Mouse (Mus musculus) gonadal fat pad, adult 2 months (tissue): ENCODE data around the gene Ccpg1os. TPM values are rescaled to one million over a fixed set of nuclear protein-coding genes. Genes with fewer than 3 reads are reported as not detected.

Experiments
- DNase-seq: peaks from one replicate; pipeline ENCODE4 v3.0.0-alpha.2; 2012; ENCODE audit warnings: low read depth
- polyA plus RNA-seq: library from polyadenylated mRNA; depleted of rRNA; stranded (reverse); fragments of >200 nt; gene quantifications from 2 replicates; pipeline ENCODE4 v1.2.3, GENCODE M21; 2012

Gene Ccpg1os
- polyA plus RNA-seq, 1 experiment: 25.7 TPM

DNA sequence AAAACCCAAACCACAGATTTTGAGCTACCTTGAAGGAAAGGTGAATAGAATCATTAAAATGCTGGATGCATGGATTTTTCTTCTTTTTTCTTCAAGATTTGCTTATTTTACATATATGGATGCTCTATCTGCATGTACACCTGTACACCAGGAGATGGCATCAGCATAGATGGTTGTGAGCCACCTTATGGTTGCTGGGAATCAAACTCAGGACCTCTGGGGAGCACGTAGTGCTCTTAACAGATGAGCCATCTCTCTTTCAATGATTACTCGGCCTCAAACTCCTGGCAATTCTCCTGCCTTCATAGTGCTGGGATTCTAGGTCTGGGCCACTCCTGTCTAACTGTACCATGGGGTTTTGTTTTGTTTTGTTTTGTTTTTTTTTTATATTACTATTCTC lies 2.1 kb downstream of the Ccpg1os start:
- DNase-seq: no peak

DNA sequence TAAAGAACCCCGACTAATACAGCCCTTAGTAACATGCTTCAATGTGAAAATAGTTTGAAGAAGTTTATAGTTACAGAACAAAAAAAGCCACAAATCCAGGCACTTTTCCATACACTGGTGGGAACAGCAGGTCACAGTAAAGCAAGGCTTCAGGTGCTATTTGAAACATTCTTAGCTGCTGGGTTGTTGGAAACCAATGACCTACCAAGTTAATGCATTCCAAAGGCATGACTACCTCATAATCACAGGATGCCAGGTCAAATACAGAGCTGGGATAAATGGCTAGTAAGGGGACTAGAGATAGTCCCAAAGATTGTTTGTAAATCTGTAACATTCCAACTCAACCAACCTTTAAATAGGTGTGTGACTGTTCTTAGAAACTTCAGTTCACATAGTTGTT lies 9.9 kb downstream of the Ccpg1os start:
- no peak for DNase-seq

DNA sequence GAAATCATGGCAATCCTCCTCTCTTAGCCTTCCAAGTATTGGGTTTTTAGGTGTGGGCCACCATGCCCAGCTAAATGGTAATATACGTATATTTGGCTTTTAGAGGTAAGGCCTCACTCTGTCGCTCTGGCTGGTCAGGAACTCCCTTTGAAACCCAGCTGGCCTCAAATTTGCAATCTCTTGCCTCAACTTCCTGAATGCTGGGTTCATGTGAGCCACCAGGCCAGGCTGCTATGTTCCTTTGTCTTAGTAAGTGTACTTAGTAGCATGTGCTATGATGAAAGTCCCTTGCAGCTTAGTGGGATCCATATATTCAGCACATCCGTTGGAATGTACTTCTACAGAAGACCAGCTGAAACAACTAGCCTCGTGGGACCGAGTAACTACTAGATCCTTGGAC lies 10.4 kb downstream of the Ccpg1os start:
- no peak for DNase-seq

DNA sequence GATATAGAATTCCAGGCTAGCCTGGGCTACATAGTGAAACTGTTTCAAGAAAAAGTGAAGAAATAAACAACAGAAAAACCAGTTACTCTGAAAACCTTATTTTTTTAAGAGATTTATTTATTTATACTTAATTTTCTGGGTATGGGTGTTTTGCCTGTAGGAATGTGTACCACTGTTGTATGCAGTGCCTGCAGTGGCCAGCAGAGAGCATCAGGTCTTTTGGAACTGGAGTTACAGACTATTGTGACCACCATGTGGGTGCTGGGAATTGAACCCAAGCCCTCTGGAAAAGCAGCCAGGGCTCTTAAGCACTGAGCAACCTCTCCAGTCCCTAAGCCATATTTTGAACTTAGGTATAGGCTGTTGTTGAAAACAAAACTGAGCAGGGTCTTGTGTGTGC lies 12.2 kb downstream of the Ccpg1os start:
- no peak for DNase-seq

DNA sequence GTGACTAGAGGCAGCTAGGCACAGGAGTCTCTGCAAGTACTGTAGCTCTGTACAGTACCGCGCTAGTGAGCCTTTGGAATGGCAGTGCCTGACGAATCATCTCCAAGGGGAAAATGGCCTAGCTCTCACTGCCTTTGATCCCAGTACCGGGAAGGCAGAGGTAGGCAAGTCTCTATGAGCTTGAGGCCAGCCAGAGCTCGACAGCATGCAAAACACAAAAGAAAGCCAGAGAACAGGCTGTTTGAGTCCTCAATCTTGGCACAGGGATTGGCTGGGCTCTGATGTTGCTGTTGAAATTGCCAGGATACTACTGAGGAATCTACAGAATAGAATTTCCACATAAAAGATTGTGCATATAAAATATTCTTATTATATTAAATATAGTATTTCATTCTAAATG lies 12.7 kb downstream of the Ccpg1os start:
- no peak for DNase-seq

DNA sequence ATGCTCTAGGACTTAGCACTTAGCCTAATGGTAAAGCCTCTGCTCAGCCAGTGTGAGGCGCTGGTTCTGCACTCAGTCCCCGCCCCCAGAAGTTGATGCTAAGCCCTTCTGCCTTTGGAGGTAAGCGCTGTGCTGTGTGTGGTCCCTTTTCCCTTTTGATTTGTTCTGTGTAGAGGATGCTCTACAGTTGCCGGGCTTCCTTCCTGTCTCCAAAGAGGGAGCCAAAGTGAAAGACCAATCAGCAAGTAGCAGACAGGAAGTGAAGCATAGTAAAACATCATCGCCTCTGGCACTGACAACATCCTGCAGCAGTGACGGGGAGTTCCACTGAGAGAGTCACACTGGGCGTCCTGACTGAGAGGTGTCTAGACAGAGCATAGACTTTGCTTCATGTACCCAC lies 15.3 kb downstream of the Ccpg1os start:
- no peak for DNase-seq

DNA sequence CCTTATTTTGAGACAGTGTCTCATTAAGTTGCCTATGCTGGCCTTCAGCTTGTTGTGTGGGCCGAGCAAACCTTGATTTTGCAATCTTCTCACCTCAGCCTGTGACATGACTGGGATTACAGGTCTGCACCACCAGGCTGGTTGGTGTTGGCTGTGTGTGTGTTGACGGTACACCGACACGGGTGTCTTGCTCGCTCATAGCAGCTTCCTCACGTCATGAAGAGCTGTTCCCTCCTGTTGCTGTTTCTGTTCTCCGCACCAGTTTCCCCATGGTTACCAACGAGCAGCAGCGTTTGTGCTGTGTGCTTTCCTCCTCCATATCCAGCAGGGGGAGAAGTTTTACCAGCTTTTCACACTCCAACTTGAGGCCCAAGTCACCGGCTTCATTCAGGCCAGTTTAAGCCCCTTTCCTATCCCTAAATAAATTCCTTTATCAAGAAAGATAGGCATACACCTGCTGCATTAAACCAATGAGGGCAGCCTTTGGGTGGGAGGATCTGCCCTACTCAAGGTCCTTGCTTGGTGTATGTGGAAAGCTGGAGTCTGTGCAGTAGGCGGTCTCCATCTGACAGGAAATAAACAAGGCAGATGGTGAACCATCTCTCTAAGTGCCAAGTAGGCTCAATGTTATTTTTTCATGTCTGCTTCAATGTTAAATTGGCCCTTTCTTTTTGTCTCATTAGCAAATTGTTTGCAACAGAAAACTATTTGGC lies 16.7 kb downstream of the Ccpg1os start:
- DNase-seq: peak; percentile 50

DNA sequence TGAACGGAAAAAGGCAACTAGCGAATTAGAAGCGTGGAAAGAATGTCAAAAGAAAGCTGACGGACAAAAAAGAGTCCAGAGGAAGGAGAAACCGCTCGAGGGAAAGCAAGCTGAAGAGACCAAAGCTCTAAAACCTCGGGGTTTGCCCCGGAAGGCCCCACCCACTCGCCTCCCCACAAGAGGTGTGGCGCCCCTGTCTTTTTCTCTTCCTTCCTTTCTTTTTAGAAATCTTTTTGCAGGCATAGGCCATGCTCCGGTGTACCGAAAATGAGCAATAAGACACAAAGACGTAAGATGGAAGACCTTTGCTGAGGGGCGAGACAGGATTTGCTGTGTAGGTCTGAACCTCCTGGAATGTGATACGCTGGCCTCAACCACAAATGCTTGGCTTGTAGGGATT lies 23.2 kb downstream of the Ccpg1os start:
- no peak for DNase-seq

DNA sequence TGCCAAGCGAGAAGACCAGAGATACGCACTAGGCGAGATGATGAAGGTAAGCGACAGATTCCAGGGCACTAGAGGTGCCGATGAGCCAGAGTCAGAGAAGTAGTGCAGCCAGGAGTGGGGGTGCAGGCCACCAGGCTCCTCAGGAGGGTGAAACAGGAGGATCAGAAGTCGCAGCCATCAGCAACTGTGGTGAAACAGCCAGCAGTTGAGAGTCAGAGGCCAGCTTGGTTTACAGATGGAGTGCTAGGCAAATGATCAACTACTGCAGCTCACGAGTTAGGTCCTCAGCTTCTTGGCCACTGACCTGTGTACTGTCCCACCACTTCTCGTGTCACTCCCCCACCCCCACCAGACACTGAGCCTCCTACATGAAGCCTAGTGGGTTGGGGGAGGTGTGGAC lies 23.8 kb downstream of the Ccpg1os start:
- DNase-seq: no peak

DNA sequence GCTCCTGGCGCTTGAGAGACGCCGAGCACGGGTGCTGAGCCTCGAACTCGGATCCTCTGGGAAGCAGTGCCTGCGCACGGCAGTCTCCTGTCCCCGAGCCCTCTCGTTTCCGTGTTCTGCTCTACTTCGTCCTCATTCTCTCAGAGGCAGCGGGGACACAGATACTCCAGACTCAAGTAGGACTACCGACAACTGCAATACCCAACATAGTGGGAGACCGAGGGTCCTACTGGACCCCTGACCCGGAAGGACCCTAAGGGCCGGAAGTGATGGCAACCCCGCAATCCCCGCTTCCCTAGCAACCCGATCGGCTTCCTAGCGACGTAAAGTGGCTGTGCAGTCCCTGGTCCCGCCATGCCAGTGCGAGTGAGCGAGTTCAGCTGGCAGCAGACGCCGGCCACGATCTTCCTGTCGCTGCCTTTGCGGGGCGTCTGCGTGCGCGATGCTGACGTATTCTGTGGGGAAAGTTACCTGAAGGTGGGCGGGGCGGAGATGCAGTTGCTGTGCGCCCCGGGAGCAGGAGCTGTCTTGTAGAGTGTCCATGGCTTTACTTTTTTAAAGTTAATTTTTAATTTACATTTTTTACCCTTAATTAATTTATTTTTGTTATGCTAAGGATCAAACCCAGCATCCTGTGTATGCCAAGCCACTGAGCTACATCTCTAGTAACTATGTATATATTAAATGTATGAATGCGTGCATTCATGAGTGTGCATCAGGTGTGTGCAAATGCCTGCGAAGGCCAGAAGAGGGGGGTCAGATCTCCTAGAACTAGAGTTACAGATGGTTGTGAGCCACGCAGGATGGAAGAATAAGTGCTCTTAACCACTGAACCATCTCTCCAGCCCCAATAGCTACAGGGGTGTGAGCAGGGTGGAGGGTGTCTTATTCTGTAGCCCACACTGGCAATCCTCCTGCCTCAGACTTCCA lies 26.4 kb downstream of the Ccpg1os start, which contains the start of the genes Dyx1c1 and Gm44503:
Gene Dyx1c1 (plus strand): TSS at position 265 of the 930 bp plus-strand sequence.
Gene Gm44503 (plus strand): TSS at position 332 of the 930 bp plus-strand sequence.
- no peak for DNase-seq

DNA sequence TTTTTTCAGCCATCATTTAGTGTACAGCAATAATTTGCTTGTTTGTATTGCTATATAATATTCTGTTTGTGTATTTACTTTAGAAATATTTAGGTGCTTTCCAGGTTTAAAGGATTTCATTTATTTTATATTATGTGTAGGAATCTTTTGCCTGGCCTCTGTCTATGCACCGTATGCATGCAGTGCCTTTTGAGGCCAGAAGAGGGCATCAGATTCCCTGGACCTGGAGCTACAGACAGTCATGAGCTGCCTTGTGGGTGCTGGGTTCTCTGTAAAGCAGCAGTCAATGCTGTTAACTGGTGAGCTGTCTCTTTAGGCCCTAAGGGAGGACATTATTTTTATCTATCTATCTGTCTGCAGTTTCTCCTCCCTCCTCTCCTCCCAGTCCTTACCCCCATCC lies 29.6 kb downstream of the Ccpg1os start:
- no peak for DNase-seq

DNA sequence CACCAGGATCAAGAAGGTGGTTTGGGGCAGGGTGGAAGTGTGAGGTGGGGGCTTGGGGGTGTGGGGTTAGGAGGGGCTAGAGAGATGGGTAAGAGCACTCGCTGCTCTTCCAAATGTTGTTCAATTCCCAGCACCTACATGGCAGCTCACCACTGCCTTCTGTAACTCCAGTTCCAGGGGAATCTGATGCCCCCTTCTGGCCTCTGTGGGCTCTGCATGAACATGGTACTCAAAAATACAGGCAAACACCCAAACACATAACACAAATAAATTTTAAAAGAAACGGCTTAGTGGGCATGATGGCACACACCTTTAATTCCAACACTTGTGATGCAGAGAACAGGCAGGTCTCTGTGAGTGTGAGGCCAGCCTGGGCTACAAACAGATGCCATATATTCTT lies 30.4 kb downstream of the Ccpg1os start:
- no peak for DNase-seq

DNA sequence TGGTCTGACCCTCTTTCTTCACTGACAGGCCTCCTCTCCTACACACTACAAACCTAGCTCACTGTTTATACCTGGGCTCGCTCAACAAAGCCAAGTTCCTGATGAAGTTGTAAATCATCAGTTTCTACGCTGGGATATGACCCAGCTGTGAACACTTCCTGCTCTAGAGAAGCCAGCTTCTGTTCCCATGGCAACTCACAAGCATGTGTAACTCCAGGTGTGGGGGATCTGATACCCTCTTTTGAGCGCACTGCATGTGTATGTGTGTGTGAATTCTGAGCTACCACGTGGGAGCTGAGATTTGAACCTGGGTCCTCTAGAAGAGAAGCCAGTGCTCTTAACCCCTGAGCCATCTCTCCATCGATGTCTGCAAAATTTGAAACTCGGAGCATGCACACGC lies 35.6 kb downstream of the Ccpg1os start:
- DNase-seq: no peak

DNA sequence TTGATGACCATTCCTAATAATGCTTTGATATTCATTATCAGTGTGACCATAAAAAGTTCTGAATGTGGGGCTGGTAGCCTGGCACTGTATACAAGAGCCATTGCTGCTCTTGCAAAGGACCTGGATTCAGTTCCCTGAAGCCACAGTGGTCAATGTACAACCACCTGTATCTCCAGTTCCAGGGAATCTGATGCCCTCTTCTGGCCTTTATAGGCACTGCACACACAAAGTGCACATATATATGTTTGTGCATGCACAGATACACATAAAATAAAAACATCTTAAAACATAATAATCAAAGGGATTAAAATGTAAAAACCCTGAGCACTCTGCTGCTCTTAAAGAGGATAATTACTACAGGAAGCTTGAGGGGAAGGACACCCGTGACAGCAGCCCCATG lies 38.2 kb downstream of the Ccpg1os start:
- DNase-seq: no peak

DNA sequence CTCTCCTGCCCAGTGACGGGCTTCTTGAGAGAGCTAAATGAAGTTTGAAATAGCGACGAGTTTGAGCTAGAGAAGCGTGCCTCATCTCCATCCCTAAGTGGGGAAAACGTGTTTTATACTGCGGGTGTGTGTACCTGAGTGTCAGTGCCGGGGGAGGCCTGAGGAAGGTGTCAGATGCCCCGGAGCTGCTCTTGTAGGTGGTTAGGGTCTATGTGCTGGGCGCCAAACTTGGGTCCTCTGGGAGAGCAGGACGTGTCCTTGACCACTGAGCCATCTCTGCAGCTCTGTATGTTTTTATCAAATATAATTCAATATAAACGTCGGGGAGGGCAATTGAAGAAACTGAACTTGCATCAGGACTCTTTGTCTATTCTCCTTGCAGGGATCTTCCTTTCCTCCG lies 40.9 kb downstream of the Ccpg1os start:
- no peak for DNase-seq

DNA sequence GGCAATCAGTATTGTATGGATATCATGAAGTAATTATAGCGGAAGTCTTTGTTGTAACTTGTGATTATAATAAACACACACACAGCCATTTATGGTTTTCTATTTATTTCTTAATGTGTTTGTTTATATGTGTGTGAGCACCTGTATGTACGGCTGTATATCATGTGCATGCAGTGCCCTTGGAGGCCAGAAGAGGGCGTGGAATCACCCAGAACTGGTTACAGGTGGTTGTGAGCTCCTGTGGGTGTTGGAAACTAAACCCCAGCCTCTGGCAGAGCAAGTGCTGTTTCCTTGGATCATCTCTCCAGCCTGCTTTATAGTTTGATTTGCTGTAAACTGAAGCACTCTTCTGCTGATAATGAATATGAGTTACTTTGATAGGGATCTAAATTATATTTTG lies 41.8 kb downstream of the Ccpg1os start:
- DNase-seq: no peak

DNA sequence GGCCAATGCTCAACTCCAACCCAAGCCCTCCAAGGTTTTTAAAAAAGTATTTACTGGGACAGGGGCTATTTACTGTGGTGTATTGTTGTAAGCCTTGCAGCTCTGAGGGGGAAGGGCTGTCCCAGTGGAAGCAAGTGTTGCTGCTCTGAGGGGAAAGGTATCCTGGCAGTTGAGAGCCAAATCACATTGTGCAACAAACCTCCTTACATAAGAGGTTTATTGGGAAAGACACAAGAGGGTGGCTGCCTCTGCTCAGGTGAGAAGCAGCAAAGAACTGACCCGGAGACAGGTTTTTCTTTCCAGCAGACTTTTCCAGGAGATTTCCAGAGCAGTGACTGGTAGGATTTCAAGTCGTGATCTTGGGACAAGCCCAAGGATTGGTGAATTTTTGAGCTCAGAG lies 48.9 kb downstream of the Ccpg1os start:
- DNase-seq: peak; percentile 52

DNA sequence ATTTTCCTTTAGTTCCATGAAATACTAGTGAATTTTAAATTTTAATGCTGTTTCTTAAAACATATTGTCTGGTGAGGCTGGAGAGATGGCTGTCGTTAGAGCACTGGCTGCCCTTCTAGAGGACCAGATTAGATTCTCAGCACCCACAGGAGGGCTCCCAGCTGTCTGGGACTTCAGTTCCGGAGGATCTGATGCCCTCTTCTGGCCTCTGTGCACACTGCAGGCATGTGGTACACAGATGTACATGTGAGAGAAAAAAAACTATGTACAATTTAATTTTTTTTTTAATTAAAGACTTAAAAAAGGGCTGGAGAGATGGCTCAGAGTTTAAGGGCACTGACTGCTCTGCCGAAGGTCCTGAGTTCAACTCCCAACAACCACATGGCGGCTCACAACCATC lies 49.9 kb downstream of the Ccpg1os start:
- no peak for DNase-seq

DNA sequence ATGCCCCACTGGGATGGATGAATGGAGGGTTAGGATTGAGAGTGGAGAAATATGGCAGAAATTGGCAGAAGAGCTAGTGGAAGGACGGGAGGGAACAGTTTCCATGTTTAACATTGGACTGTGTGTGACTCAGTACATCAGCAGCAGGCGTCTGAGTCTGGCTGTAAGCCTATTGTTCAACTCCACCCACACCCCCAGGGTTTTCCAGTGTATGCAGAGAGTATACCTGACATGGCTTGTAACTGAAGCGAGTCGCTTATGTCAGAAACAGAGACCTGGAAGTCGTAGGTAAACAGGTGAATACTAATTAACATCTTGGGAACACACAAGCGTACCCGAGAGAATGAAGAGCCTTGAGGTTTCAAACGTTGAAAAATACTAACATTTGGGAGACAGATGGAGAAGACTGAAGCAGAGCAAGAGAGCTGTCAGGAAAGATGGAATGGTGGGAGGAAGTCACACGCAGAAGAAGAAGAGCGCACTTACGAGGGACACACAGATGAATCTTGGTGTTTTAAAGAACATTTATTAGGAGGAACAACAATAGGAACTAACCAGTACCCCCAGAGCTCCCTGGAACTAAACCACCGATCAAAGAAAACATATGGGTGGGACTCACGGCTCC lies 53.9 kb downstream of the Ccpg1os start:
- DNase-seq: no peak
